19 mouse cellular contexts compared by ENCODE assay signal in the genomic region with DNA sequence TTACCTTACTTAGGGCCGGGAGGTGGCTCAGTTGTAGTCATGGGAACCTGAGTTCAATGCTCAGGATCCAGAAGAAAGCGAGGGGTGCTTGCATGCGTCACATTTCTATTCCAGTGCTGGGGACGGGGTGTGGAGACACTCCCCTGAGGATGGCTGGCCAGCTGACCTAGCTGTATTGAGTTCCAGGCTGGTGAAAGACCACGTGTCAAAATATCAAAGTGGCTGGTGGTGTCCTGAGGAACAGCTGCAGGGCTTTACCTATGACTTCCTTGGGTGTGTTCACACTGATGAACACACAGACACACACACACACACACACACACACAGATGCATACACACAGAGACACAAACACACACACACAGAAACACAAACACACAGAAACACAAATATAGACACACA.
DNase-seq lines count a peak whose midpoint lies in the region; TF ChIP-seq lines count a peak whose summit lies in the region.
"Had no signal": no experiment of that assay in that cellular context is flagged by ENCODE, and none has a peak within 500 bp of the region (broad histone marks: within the 10 kb centered on the region; RNA-seq: fewer than 3 reads in every experiment).

No protein-coding gene starts in this region.

- H3K4me3 ChIP-seq in layer of hippocampus, adult 2 months, result no peak overlapping the region
- no peak overlapping the region for H3K4me3 ChIP-seq in limb, embryonic 10.5 days
- H3K4me3 ChIP-seq: embryonic facial prominence, embryonic 10.5 days; embryonic facial prominence, embryonic 12.5 days had no signal

- DNase-seq in adrenal gland, postnatal 14 days, result peak; percentile 7
- DNase-seq in adrenal gland, adult 2 months, result no peak
- DNase-seq in layer of hippocampus, adult 2 months (ENCODE audit: low spot score in 2 of 2), result no peak
- no peak for DNase-seq in layer of hippocampus, adult 9-11 months
- DNase-seq in limb, embryonic 10.5 days (ENCODE audit: low spot score), result no peak
- peak; percentile 75 for DNase-seq in skeletal muscle tissue, adult 2 months (ENCODE audit: low read depth, low spot score)
- DNase-seq in neural tube, embryonic 10.5 days (ENCODE audit: extremely low spot score, low spot score), result no peak
- DNase-seq: adrenal gland, postnatal 10 days; adrenal gland, postnatal 36 days; B cell, adult 2 months; cerebellum, adult 11-12 months; cerebellum, adult 2 months; cerebellum, adult 9-10 months; cerebellum, postnatal 10 days; cerebellum, postnatal 25 days had no signal

- TF ChIP-seq CTCF in layer of hippocampus, adult 2 months (conservative IDR thresholded peaks at IDR 0.05), result no peak

- no peaks in the 10 kb centered on the region for H3K36me3 ChIP-seq in limb, embryonic 10.5 days
- H3K36me3 ChIP-seq: embryonic facial prominence, embryonic 10.5 days; embryonic facial prominence, embryonic 12.5 days; G1E had no signal

- H3K4me1 ChIP-seq in limb, embryonic 10.5 days, result peaks cover 58% of the 10 kb centered on the region

- H3K9me3 ChIP-seq in limb, embryonic 10.5 days (replicated peaks), result no peaks in the 10 kb centered on the region
- H3K9me3 ChIP-seq: embryonic facial prominence, embryonic 10.5 days; embryonic facial prominence, embryonic 12.5 days; G1E had no signal

- no peaks in the 10 kb centered on the region for H3K27me3 ChIP-seq in limb, embryonic 10.5 days (ENCODE audit: low read depth, poor library complexity, severe bottlenecking)
- H3K27me3 ChIP-seq: Patski had no signal

- 87% methylated on average over 5 of the region's 5 CpGs for WGBS in limb, embryonic 10.5 days

- H3K27ac ChIP-seq in layer of hippocampus, adult 2 months, result peak overlapping the region; percentile 28; the same call in 1 of the 2 replicates
- peak overlapping the region; percentile 46; the same call in 1 of the 2 replicates for H3K27ac ChIP-seq in limb, embryonic 10.5 days
- H3K27ac ChIP-seq: embryonic facial prominence, embryonic 12.5 days had no signal

Comparison
In these comparisons a context has a peak if more than half of its experiments do, and no peak if none do; other contexts are left out.
1. DNase-seq: peak in adrenal gland, postnatal 14 days (single experiment) and skeletal muscle tissue, adult 2 months (single experiment); none in adrenal gland, adult 2 months (single experiment), layer of hippocampus, adult 2 months (0 of 2), layer of hippocampus, adult 9-11 months (single experiment), limb, embryonic 10.5 days (single experiment) and neural tube, embryonic 10.5 days (single experiment).